Mouse (Mus musculus) adrenal gland, adult 18-20 months (tissue): ENCODE results near the gene 2610528A11Rik. TPM values are rescaled to one million over a fixed set of nuclear protein-coding genes. Genes with fewer than 3 reads are reported as not detected.
"Not testable (repeated sequence)": the region's sequence is repeated elsewhere in the genome, so short reads cannot be mapped to it uniquely, and the experiment has no call there.

Experiments
- DNase-seq, 2 experiments: peaks; one replicate each; pipeline ENCODE4 v3.0.0; 2021 to 2022; ENCODE audit warnings: low spot score in 2 of 2
- long read RNA-seq, 2 experiments: library from polyadenylated mRNA; stranded (forward); transcript quantifications; one replicate each; pipeline ENCODE4 v2.0.0; 2021
- total RNA-seq, 2 experiments: library from RNA; stranded (reverse); gene quantifications; 1 replicate in 1 of 2; 2 replicates in 1 of 2; pipeline ENCODE4 v1.2.3; 2021

Gene 2610528A11Rik
- under 1 TPM in 1 of 2 experiments, not detected in 1; 0.83 TPM for total RNA-seq
- long read RNA-seq, experiment 1, result 0 reads
- long read RNA-seq, experiment 2, partial matches to known transcripts, result 0 of 1 reads
- long read RNA-seq, experiment 2, other reads (novel, unspliced or antisense), result 1 of 1 reads

DNA sequence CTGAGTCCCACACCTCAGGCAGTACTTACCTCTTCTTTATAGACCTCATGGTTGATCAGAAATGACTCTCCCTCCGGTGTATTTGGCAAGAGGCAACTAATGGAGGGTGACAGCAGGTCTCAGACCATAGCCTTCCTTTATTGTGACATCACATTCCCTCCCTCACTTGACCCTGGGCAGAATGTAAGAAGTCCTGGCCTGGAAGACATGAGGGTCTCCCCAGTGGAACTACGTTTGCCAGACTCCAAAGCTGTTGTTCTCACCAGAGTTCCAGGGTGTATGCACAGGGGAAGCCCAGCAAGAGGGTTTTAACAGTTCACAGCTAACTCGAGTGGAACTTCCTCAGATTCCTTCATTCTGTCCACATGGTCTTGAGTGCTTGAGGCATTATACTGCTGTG lies at the start of gene 2610528A11Rik:
TSS of gene 2610528A11Rik (minus strand) at position 101 of the 400 bp plus-strand sequence.
- no peak for DNase-seq

DNA sequence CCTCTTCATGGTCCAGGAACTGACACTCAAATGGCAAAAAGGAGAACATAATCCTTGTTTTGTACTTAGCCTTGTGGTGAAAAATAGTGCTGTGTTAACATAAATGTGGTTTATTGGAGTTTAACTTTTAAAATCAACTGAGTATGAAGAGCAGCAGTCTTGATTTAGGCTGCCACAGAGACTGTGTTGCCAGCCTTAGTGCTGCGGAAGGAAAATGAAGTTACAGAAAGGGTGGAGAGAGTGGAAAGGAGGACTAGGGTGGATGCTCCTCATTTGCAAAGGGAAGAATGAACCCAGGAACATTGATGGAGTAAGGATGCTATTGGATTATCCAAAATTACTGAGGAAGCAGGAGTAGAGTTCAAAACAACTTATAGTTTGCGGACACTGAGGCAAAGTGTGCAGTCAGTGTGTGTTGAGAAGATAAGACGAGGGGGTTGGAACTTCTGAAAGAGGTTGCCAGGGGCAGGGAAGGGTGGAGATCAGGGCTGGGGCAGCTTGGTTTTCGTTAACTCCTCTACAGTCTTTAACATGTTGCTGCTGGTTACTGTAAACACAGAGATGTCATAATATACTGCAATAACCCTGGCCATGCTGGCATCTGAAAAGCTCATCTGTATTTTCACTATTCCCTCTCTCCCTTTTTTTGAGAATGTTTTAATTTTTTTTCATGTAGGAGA lies 49.6 kb upstream of the 2610528A11Rik start:
- no peak for DNase-seq

DNA sequence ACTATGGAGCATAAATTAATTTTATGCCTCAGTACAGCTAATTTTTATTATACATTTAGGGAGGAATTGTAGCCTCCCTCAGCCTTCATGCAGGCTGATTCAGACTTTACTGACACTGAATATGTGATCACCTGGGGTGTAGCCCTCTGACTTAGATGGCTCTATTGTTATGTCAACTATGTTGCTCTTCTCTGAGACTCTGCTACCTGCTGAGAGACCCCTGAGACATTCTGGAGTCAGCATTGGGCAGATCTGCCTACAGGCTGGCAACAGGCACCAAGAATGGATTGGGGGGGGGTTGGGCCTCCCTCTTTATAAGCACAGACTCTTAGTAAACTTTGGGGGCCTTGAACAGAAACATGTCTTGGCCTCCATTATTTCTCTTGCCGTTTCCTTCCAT lies 40.6 kb upstream of the 2610528A11Rik start:
- DNase-seq, result no peak

DNA sequence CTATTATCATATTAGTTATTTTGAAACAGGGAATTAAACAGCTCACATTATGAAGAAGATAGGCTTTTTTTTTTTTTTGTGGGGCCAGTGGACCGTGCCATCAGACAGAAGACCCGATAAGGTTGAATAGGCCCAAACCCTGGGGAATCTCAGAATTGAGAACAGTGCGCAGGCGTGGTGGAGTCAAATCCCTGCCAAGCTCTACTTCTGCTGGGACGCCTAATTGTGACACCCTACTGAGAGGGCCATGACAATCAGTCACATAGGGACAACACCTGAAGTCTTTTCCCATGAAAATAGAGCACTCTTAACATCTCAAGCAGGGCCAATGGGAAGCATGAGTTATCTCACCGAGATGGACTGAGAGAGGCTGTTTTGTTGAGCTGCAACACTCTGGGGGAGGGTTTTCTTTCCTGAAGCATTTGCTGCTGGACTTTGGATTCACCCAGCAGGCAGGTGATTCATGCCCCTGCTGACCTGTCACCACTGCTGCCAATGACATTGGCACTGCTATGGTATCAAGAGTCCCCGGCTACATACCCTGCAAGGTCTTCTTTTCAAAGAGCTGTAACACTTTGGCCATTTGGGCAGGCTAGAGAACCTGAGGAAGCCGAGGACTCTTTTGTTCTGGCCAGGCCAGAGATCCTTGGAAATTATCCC lies 25.4 kb upstream of the 2610528A11Rik start:
- no peak for DNase-seq

DNA sequence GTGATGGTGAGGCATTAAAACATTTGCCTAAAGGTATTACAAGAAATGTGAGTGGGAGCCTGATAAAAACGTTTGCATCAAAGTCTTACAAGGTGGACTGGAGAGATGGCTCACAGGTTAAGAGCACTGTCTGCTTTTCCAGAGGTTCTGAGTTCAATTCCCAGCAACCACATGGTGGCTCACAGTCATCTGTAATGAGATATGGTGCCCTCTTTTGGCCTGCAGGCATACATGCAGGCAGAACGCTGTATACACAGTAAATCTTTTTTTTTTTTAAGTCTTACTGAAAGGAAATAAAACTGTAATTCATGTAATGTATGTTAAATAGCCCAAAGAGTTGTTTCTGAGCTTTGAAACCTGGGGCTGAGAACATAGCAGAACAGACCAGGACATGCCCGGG lies 23.8 kb upstream of the 2610528A11Rik start:
- DNase-seq, result not testable (repeated sequence)

GRCm38 (mm10) chr14:37136110-37136509 lies 22.3 kb upstream of the 2610528A11Rik start:
- DNase-seq, result no peak

- no peak for DNase-seq
Measured at GRCm38 (mm10) chr14:37135671-37136070, 21.8 kb upstream of the 2610528A11Rik start.

- DNase-seq, result peak; percentile 90 to 91
Measured at GRCm38 (mm10) chr14:37135127-37135593, 21.3 kb upstream of the 2610528A11Rik start, which contains the start of gene Ghitm. TSS of gene Ghitm (minus strand) at chr14:37135272.

DNA sequence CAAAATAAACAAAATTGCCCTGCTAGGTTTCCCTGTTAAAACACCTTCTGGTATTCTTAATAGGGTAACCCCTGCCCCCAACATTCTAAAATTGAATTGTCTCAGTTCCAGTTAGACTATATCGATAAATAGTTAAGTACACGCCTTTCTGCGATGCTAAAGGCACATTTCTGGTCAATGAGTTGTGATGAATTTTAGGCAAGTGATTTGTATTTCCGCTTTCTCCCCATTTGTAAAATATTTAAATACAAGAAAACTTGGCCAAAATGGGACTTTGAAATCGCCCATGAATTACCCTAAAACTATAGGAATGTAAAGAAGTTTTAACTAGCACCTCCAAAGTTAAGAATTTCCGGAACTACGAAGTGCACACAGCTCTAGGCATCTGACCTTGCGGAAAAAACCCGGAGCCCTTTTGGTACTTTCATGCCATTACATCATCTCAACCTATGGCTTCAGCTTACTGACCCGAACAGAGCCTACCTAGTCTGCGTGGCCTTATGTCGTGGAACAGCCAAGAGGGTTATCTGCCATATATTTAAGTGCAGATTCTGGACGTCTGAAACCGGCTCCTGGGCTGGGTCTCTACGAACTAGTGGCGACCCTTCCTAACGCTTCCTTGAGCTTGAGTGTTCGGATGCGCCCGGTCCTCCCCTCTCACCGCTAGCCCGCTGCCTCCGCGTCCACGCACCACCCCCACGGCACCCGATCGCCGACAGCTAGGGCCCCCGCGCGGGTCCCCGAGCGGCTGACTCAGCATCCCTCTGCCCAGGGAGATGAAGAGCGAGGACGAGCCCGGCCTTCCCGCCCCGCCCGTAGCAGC lies 20.7 kb upstream of the 2610528A11Rik start:
- DNase-seq, result no peak

GRCm38 (mm10) chr14:37127652-37128051 lies 13.8 kb upstream of the 2610528A11Rik start:
- no peak for DNase-seq

DNA sequence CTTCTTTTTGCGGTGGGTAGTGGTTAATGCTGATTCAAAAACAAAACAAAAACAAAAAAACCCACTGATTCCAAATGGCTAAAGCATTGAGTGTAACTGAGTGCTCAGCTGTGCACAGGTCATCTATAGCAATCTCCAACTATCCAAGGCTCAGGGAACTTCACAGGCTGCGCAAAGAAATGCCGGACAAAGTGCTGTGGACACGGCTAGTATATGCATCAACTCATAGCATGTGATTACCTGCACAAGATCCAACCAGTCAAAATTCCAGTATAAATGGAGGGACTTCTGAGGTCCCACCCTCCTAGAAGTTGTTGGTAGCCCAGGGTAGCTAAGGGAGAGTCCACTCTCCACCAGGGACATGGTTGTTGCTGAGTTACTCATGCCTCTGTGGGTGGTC lies 5.4 kb upstream of the 2610528A11Rik start:
- no peak for DNase-seq

- no peak for DNase-seq
Measured at GRCm38 (mm10) chr14:37112931-37113330, 891 bp downstream of the 2610528A11Rik start.

DNA sequence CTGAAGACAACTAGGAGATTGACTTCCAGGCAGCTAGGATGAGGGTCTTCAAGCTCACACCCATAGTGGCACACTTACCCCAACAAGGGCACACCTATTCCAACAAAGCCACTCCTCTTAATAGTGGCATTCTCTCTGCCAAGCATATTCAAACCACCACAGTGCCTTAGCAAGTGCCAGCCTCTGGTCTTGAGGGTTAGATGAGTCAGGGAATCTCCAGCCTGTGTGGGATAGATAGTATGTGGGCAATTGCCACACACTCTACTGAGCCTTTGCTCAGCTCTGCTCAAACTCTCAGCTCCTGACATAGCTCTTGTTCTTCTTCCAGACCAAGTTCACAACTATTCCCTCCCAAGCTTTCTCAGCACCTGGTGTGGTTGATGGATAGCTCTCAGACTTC lies 2.5 kb downstream of the 2610528A11Rik start:
- DNase-seq, result no peak

DNA sequence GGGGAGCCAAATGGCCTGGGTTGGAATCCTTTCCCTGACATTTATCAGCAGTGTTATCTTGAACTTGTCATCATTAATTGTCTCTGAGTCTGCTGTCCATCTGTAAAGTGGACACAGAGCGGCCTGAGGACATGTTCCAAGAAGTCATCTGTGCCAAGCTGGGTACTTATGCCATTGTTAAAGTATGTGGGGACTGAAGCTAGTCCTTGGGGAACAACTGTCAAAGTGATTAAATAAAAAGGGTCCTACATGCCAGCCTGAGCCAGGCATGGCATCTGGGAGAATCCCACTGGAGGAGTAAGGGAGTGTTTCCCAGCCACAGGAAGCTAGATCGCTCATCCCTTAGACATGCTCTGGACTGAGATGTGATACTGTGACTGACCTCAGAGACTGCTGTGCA lies 3.4 kb downstream of the 2610528A11Rik start:
- no peak for DNase-seq

DNA sequence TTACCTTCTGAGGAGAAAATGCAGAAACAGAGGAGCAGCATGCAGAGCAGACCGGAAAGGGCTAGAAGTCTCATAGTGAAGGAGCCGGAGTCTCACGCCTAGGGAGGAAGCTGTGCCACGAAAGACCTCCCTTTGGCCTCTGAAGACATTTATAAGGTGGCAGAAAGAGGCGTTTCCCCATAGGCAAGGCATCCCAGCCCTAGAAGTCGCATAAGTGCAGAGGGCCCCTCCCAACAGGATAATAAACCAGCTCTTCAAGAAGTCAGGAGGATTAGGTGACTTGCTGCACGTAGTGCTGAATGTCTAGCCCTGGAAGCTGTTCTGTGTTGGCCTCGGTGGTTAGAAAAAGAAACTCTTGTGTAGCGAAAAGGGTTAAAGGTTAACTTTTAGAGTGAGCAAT lies 3.8 kb downstream of the 2610528A11Rik start:
- no peak for DNase-seq

- no peak for DNase-seq
Measured at GRCm38 (mm10) chr14:37109460-37109859, 4.4 kb downstream of the 2610528A11Rik start.

DNA sequence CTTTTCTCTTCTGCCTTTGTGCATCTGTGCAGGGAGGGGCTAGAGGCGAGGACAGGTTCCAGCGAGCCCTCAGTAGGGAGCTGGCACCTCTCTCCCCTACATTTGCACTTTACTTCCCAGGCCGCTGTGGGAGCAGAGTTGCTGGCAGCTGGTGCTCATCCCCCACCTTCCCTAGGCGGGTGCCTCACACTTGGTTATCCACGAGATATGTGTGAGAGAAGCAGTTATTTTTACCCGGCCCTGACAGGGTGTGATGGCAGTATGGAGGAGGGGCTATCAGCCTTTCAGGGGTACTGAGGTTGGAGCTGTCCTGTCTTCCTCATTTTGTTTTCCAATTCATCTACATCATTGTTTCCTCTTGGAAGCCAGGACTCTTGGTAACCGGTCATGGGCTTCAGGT lies 8.0 kb downstream of the 2610528A11Rik start:
- no peak for DNase-seq

- no peak for DNase-seq
Measured at GRCm38 (mm10) chr14:37104747-37105146, 9.1 kb downstream of the 2610528A11Rik start.

GRCm38 (mm10) chr14:37102484-37102883 lies 11.3 kb downstream of the 2610528A11Rik start:
- no peak for DNase-seq

- DNase-seq, result no peak
Measured at GRCm38 (mm10) chr14:37101531-37101930, 12.3 kb downstream of the 2610528A11Rik start.

DNA sequence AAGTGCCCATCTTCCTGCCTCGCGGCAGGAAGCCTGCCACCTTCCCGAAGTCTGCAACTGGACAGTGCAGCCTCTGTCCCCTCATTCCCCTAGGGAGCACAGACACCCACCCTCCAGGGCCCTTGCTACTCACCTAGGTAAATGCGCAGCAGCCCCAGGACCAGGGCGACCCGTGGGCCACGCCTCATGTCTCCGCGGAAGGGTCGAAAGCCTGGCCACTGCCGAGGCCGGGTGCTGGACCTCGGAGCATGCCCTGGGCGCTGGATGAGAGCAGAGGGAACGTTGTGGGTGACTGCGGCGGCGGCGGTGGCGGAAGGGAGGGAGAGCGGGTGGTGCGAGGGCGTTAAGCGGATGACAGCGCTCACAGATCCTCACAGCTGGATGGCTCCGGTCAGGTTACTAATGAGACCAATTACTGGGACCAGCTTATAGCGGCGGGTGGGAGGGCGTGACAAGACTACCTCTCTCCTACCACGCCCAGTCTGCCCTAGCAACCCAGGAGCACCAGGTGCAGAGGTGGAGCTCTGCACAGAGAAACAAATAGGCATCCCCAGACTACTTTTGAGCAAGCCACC lies 15.8 kb downstream of the 2610528A11Rik start, which contains the start of gene Cdhr1:
TSS of gene Cdhr1 (minus strand) at position 392 of the 575 bp plus-strand sequence.
- DNase-seq, result peak in 1 of 2 experiments; percentile 10
